Mouse (Mus musculus) C2C12 (cell line): ENCODE results near the gene Rnf225. TPM values are rescaled to one million over a fixed set of nuclear protein-coding genes. Genes with fewer than 3 reads are reported as not detected.
A peak's percentile ranks its signal among the peaks of the same experiment; 100 is the strongest.

ENCODE experiments used
- H3K27me3 ChIP-seq: one replicate; pipeline ENCODE4 v1.6.1; 2011; ENCODE audit not compliant: control insufficient read depth, insufficient read depth, insufficient read length
- H3K36me3 ChIP-seq: one replicate; pipeline ENCODE4 v1.6.1; 2011; ENCODE audit not compliant: control insufficient read depth, insufficient read depth
- H3K4me3 ChIP-seq: one replicate; pipeline ENCODE4 v1.5.1; 2011; ENCODE audit warnings: mild to moderate bottlenecking, control low read depth; ENCODE audit not compliant: poor library complexity, insufficient read depth, severe bottlenecking
- H3K79me2 ChIP-seq: one replicate; pipeline ENCODE4 v1.6.1; 2011; ENCODE audit not compliant: control insufficient read depth, insufficient read depth
- H3K79me3 ChIP-seq: one replicate; pipeline ENCODE4 v1.6.1; 2011; ENCODE audit warnings: low read depth, control low read depth
- H3ac ChIP-seq: one replicate; pipeline ENCODE3; 2011; ENCODE audit warnings: low read depth; ENCODE audit not compliant: control insufficient read depth, insufficient read length
- CEBPB ChIP-seq: IDR thresholded peaks from one replicate; pipeline ENCODE4 v1.6.1; 2011; ENCODE audit warnings: low read depth, mild to moderate bottlenecking, control low read depth, moderate library complexity
- CTCF ChIP-seq: IDR thresholded peaks from one replicate; pipeline ENCODE4 v1.5.1; 2011; ENCODE audit not compliant: control insufficient read depth, insufficient read depth, insufficient read length
- FOSL1 ChIP-seq: IDR thresholded peaks from one replicate; pipeline ENCODE4 v1.8.0; 2011; ENCODE audit warnings: mild to moderate bottlenecking, low read length; ENCODE audit not compliant: poor library complexity, insufficient read depth, severe bottlenecking
- MAX ChIP-seq: IDR thresholded peaks from one replicate; pipeline ENCODE4 v1.6.1; 2011; ENCODE audit warnings: mild to moderate bottlenecking, control low read depth
- MYOD1 ChIP-seq: IDR thresholded peaks from one replicate; pipeline ENCODE4 v1.6.1; 2011; ENCODE audit warnings: low read depth; ENCODE audit not compliant: control insufficient read depth, insufficient read length
- MYOG ChIP-seq: IDR thresholded peaks from one replicate; pipeline ENCODE4 v1.6.1; 2011; ENCODE audit not compliant: control insufficient read depth, insufficient read length; ENCODE audit errors: extremely low read depth
- USF1 ChIP-seq: IDR thresholded peaks from one replicate; pipeline ENCODE4 v1.6.1; 2011; ENCODE audit warnings: low read depth, mild to moderate bottlenecking, control low read depth, moderate library complexity
- polyA plus RNA-seq: library from polyadenylated mRNA; unstranded; fragments of >200 nt; fragmentation: generic; extraction: Trizol; gene quantifications from one replicate; pipeline ENCODE4 v1.2.1, GENCODE M21; 2012; ENCODE audit warnings: missing spikeins

Gene Rnf225
- polyA plus RNA-seq, 1 experiment: 1.6 TPM

GRCm38 (mm10) chr7:12890928-12891327 lies 36.3 kb upstream of the Rnf225 start:
- Histone ChIP-seq H3K4me3 (no peak overlapping the region), H3K79me3 (no peaks in the 10 kb centered on the region), H3K79me2 (no peaks in the 10 kb centered on the region), H3K27me3 (no peaks in the 10 kb centered on the region), H3ac (no peak overlapping the region), H3K36me3 (no peaks in the 10 kb centered on the region)
- no peak for TF ChIP-seq CTCF

GRCm38 (mm10) chr7:12891334-12891733 lies 35.9 kb upstream of the Rnf225 start:
- no peak overlapping the region for H3ac ChIP-seq
- no peak overlapping the region for H3K4me3 ChIP-seq
- H3K36me3 ChIP-seq: no peaks in the 10 kb centered on the region
- TF ChIP-seq FOSL1 (no peak), USF1 (no peak), CTCF (no peak), MAX (no peak), MYOD1 (no peak), CEBPB (no peak), MYOG (no peak)
- H3K27me3 ChIP-seq: no peaks in the 10 kb centered on the region
- no peaks in the 10 kb centered on the region for H3K79me2 ChIP-seq
- no peaks in the 10 kb centered on the region for H3K79me3 ChIP-seq

GRCm38 (mm10) chr7:12897655-12898410 lies 29.4 kb upstream of the Rnf225 start, which contains the start of gene Zscan22:
Gene Zscan22 (plus strand): TSS chr7:12897815.
- H3K27me3 ChIP-seq: no peaks in the 10 kb centered on the region
- peaks cover 10% of the 10 kb centered on the region for H3K79me2 ChIP-seq
- peak within 1 kb of the TSS; percentile 44 for H3K4me3 ChIP-seq
- H3K36me3 ChIP-seq: no peaks in the 10 kb centered on the region
- peaks cover 2% of the 10 kb centered on the region for H3K79me3 ChIP-seq
- TF ChIP-seq FOSL1: no peak
- TF ChIP-seq CEBPB: no peak
- peak; percentile 15 for TF ChIP-seq USF1
- TF ChIP-seq CTCF: no peak
- TF ChIP-seq MYOD1: no peak
- TF ChIP-seq MAX: peak; percentile 77
- no peak for TF ChIP-seq MYOG
- peak within 1 kb of the TSS; percentile 78 for H3ac ChIP-seq

- peaks cover 2% of the 10 kb centered on the region for H3K79me3 ChIP-seq
- H3K27me3 ChIP-seq: no peaks in the 10 kb centered on the region
- peaks cover 3% of the 10 kb centered on the region for H3K36me3 ChIP-seq
- no peak for TF ChIP-seq FOSL1
- TF ChIP-seq USF1: no peak
- TF ChIP-seq MAX: no peak
- TF ChIP-seq MYOD1: no peak
- TF ChIP-seq MYOG: no peak
- no peak for TF ChIP-seq CEBPB
- no peak for TF ChIP-seq CTCF
- peaks cover 10% of the 10 kb centered on the region for H3K79me2 ChIP-seq
- H3K4me3 ChIP-seq: no peak overlapping the region
- H3ac ChIP-seq: no peak overlapping the region
These were observed 25.7 kb upstream of the Rnf225 start for GRCm38 (mm10) chr7:12901517-12901916.

- Histone ChIP-seq H3ac (no peak overlapping the region), H3K79me3 (peaks cover 2% of the 10 kb centered on the region), H3K79me2 (peaks cover 2% of the 10 kb centered on the region), H3K4me3 (no peak overlapping the region), H3K36me3 (peaks cover 12% of the 10 kb centered on the region), H3K27me3 (no peaks in the 10 kb centered on the region)
- no peak for TF ChIP-seq USF1
- TF ChIP-seq FOSL1: no peak
- no peak for TF ChIP-seq MYOD1
- TF ChIP-seq CEBPB: no peak
- TF ChIP-seq MAX: no peak
- no peak for TF ChIP-seq CTCF
- no peak for TF ChIP-seq MYOG
These were observed 23.6 kb upstream of the Rnf225 start for GRCm38 (mm10) chr7:12903623-12904022.

- no peak for TF ChIP-seq CEBPB
- no peak for TF ChIP-seq FOSL1
- no peak for TF ChIP-seq MYOD1
- no peak for TF ChIP-seq MYOG
- TF ChIP-seq CTCF: no peak
- TF ChIP-seq USF1: no peak
- no peak for TF ChIP-seq MAX
- H3K4me3 ChIP-seq: no peak overlapping the region
- H3K36me3 ChIP-seq: peaks cover 12% of the 10 kb centered on the region
- H3K79me3 ChIP-seq: peaks cover 2% of the 10 kb centered on the region
- no peak overlapping the region for H3ac ChIP-seq
- no peaks in the 10 kb centered on the region for H3K27me3 ChIP-seq
- H3K79me2 ChIP-seq: no peaks in the 10 kb centered on the region
These were observed 22.1 kb upstream of the Rnf225 start for GRCm38 (mm10) chr7:12905146-12905545.
